Mouse (Mus musculus) thymus, adult 2 months (tissue): Measurements from ENCODE around the gene Mbnl3.

ENCODE experiments used
- CTCF ChIP-seq: fragments of 200-500 bp; IDR thresholded peaks from 2 replicates; pipeline ENCODE4 v1.5.1; 2012; ENCODE audit warnings: mild to moderate bottlenecking, control low read depth, low read length, moderate library complexity, borderline replicate concordance; ENCODE audit not compliant: control insufficient read depth, poor library complexity, insufficient read depth; ENCODE audit errors: extremely low read depth
- POLR2A ChIP-seq: fragments of 200-500 bp; IDR thresholded peaks from 2 replicates; pipeline ENCODE4 v1.6.1; 2012; ENCODE audit warnings: mild to moderate bottlenecking, low read length, control low read depth, moderate library complexity; ENCODE audit not compliant: control insufficient read depth, poor library complexity, insufficient read depth; ENCODE audit errors: extremely low read depth

- TF ChIP-seq POLR2A, result no peak
- no peak for TF ChIP-seq CTCF
Observed at GRCm38 (mm10) chrX:51146351-51146750, 60.0 kb downstream of the Mbnl3 start.
